Mouse (Mus musculus) Muller cell, postnatal 12 days (primary cell): ENCODE measurements around the gene Auts2.
A peak's percentile ranks its signal among the peaks of the same experiment; 100 is the strongest.

Experiments
- DNase-seq: peaks from one replicate; pipeline ENCODE4 v3.0.0-alpha.2; 2015; ENCODE audit errors: inconsistent ontology term

The Auts2 gene

GRCm38 (mm10) chr5:132011795-132012194 is 531.3 kb downstream of the Auts2 start:
- DNase-seq: peak; percentile 33

GRCm38 (mm10) chr5:132008703-132009222 is 534.4 kb downstream of the Auts2 start:
- no peak for DNase-seq

- DNase-seq: no peak
Measured at GRCm38 (mm10) chr5:132007907-132008306, 535.2 kb downstream of the Auts2 start.

- no peak for DNase-seq
Measured at GRCm38 (mm10) chr5:131992681-131993211, 550.4 kb downstream of the Auts2 start.

GRCm38 (mm10) chr5:131992268-131992667 is 550.9 kb downstream of the Auts2 start:
- no peak for DNase-seq

GRCm38 (mm10) chr5:131990532-131990931 is 552.6 kb downstream of the Auts2 start:
- DNase-seq: no peak

GRCm38 (mm10) chr5:131981451-131981850 is 561.7 kb downstream of the Auts2 start:
- no peak for DNase-seq

- no peak for DNase-seq
Measured at GRCm38 (mm10) chr5:131978939-131979338, 564.2 kb downstream of the Auts2 start.

GRCm38 (mm10) chr5:131977497-131977896 is 565.6 kb downstream of the Auts2 start:
- no peak for DNase-seq

- DNase-seq: no peak
Measured at GRCm38 (mm10) chr5:131971901-131972300, 571.2 kb downstream of the Auts2 start.

- DNase-seq: no peak
Measured at GRCm38 (mm10) chr5:131965499-131965898, 577.6 kb downstream of the Auts2 start.

GRCm38 (mm10) chr5:131963565-131963964 is 579.6 kb downstream of the Auts2 start:
- no peak for DNase-seq

- DNase-seq: peak; percentile 54
Measured at GRCm38 (mm10) chr5:131961859-131962258, 581.3 kb downstream of the Auts2 start.

GRCm38 (mm10) chr5:131960432-131960831 is 582.7 kb downstream of the Auts2 start:
- DNase-seq: no peak

GRCm38 (mm10) chr5:131956998-131957397 is 586.1 kb downstream of the Auts2 start:
- DNase-seq: peak; percentile 60

- peak; percentile 12 for DNase-seq
Measured at GRCm38 (mm10) chr5:131956090-131956489, 587.1 kb downstream of the Auts2 start.

- DNase-seq: peak; percentile 8
Measured at GRCm38 (mm10) chr5:131955227-131956016, 587.7 kb downstream of the Auts2 start.

GRCm38 (mm10) chr5:131948571-131949151 is 594.5 kb downstream of the Auts2 start:
- no peak for DNase-seq

GRCm38 (mm10) chr5:131946801-131947200 is 596.3 kb downstream of the Auts2 start:
- no peak for DNase-seq

- DNase-seq: no peak
Measured at GRCm38 (mm10) chr5:131944761-131945160, 598.4 kb downstream of the Auts2 start.

- DNase-seq: no peak
Measured at GRCm38 (mm10) chr5:131928696-131929095, 614.4 kb downstream of the Auts2 start.

GRCm38 (mm10) chr5:131922759-131923158 is 620.4 kb downstream of the Auts2 start:
- DNase-seq: no peak

- no peak for DNase-seq
Measured at GRCm38 (mm10) chr5:131922118-131922517, 621.0 kb downstream of the Auts2 start.
